Mouse (Mus musculus) heart, embryonic 10.5 days (tissue): ENCODE results near the gene Dlx4. TPM values are rescaled to one million over a fixed set of nuclear protein-coding genes. Genes with fewer than 3 reads are reported as not detected.

Source experiments
- DNase-seq: peaks from one replicate; pipeline ENCODE4 v3.0.0-alpha.2; 2017; ENCODE audit warnings: low spot score
- H3K27ac ChIP-seq: fragments of 300-500 bp; sonication (generic); 2 replicates; pipeline ENCODE4 v1.5.1; 2016; ENCODE audit warnings: mild to moderate bottlenecking
- H3K27me3 ChIP-seq: fragments of 300-500 bp; sonication (generic); 2 replicates; pipeline ENCODE4 v1.6.1; 2016; ENCODE audit warnings: mild to moderate bottlenecking; ENCODE audit not compliant: poor library complexity, insufficient read depth, severe bottlenecking
- H3K36me3 ChIP-seq: fragments of 300-500 bp; sonication (generic); 2 replicates; pipeline ENCODE4 v1.6.1; 2016; ENCODE audit warnings: mild to moderate bottlenecking, moderate library complexity
- H3K4me1 ChIP-seq: fragments of 300-500 bp; sonication (generic); 2 replicates; pipeline ENCODE4 v1.6.1; 2016; ENCODE audit warnings: mild to moderate bottlenecking
- H3K4me3 ChIP-seq: fragments of 300-500 bp; sonication (generic); 2 replicates; pipeline ENCODE4 v1.5.1; 2016; ENCODE audit warnings: mild to moderate bottlenecking, moderate library complexity
- H3K9me3 ChIP-seq: fragments of 300-500 bp; sonication (generic); 2 replicates; pipeline ENCODE4 v1.6.1; 2016; ENCODE audit warnings: mild to moderate bottlenecking, moderate library complexity
- WGBS: fragments of 180-500 bp; shearing (Covaris S2); methylation state at CpG from one replicate; pipeline ENCODE4 v1.1.7; 2016; 5-methylcytosine and 5-hydroxymethylcytosine counted together
- polyA plus RNA-seq: library from polyadenylated mRNA; unstranded; fragments of >200 nt; fragmentation: Nextera tagmentation; extraction: Ambion mirVana; gene quantifications from 2 replicates; pipeline ENCODE4 v1.2.1, GENCODE M21; 2016

Dlx4 gene
- polyA plus RNA-seq, 1 experiment from 2014 or later, result 0.43 TPM

DNA sequence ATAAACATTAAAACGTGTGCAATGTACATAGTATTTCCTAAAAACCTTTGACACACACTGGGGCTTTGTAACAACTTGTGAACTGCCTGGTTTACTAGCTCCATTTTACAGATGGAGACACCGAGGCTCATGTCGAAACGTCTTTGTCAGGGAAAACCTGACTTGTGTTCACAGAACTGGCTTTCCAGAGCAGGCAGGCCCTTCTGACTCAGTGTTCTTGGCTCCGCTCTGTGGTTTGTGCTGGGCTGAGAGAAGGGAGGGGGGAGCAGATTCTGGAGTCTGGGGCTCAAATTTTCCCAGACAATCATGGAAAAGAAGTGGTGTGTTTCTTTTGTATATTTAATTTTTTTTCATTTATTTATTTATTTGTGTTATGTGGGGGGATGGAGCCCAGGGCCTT is 7.6 kb upstream of the Dlx4 start:
- Histone ChIP-seq H3K27ac (no peak overlapping the region), H3K27me3 (peaks cover 95% of the 10 kb centered on the region), H3K36me3 (no peaks in the 10 kb centered on the region), H3K4me3 (no peak overlapping the region), H3K4me1 (peaks cover 17% of the 10 kb centered on the region), H3K9me3 (no peaks in the 10 kb centered on the region)
- no peak for DNase-seq
- WGBS, result 72% methylated on average over 5 of the region's 5 CpGs

GRCm38 (mm10) chr11:95153116-95153515 is 7.1 kb upstream of the Dlx4 start:
- Histone ChIP-seq H3K9me3 (no peaks in the 10 kb centered on the region), H3K4me1 (peaks cover 17% of the 10 kb centered on the region), H3K27me3 (peaks cover 95% of the 10 kb centered on the region), H3K36me3 (no peaks in the 10 kb centered on the region), H3K27ac (no peak overlapping the region), H3K4me3 (no peak overlapping the region)
- WGBS, result 29% methylated on average over 5 of the region's 5 CpGs
- no peak for DNase-seq

DNA sequence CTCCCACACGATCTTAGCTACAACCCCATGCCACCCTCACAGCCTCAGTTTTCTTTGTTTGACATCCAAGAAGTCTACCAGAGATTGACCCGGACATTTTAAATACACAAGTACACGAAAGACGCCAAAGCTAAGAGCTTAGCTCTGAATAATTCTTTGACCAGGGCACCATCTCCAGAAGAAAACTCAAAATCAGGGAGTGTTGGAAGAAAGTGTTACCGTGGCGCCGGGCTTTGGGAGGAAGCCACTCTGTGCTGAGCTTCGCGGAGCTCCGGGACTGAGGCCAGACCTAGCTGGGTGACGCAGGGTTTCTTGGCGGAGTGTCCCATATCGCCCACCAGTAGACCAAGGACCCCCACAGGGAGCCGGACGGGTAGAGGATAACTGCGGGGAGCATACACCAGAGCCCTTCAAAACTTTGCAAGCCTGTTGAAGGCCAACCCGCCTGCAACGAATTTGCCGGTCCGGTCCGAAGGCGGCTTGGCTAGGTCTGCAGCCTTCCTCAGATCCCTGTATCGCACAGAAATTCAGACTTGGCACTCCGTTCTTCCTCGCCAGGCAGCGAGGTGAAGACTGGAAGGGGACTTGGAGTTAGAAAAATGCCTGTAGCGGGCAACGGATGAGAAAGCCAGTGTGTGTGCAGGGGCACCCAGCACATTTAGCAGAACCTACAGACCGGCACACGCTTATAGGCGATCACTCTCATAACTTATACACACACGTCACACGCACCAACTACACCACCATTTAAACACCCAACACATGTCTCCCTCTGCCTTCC is 4.4 kb upstream of the Dlx4 start:
- Histone ChIP-seq H3K27me3 (peaks cover 99% of the 10 kb centered on the region), H3K27ac (no peak overlapping the region), H3K4me3 (peak overlapping the region; percentile 27), H3K4me1 (peaks cover 25% of the 10 kb centered on the region), H3K9me3 (no peaks in the 10 kb centered on the region), H3K36me3 (no peaks in the 10 kb centered on the region)
- 1% methylated on average over 33 of the region's 33 CpGs for WGBS
- no peak for DNase-seq

- WGBS, result 2% methylated on average over 27 of the region's 27 CpGs
- no peaks in the 10 kb centered on the region for H3K36me3 ChIP-seq
- DNase-seq, result no peak
- peaks cover 99% of the 10 kb centered on the region for H3K27me3 ChIP-seq
- peaks cover 33% of the 10 kb centered on the region for H3K4me1 ChIP-seq
- H3K9me3 ChIP-seq, result no peaks in the 10 kb centered on the region
- H3K4me3 ChIP-seq, result peak overlapping the region; percentile 27
- no peak overlapping the region for H3K27ac ChIP-seq
Measured at GRCm38 (mm10) chr11:95149462-95150268, 3.6 kb upstream of the Dlx4 start.

DNA sequence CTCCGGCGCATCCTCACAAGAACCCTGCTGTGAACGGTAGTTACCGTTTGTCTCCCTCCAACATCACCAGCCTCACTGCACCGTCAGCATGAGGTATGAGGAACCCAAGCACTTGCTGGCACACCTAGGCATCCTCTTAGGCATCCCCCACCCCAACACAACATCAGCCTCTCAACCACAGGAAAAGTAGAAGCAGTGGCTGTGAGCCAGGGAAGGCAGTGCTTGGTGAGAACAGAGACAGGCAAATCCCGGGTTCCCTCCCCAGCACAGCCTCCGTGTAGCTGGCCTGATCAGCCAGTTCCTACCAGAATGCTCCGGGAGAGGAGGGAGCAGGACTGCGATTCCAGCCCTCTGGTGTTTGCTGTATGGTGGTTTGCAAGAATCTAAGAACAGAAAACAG is 2.7 kb upstream of the Dlx4 start:
- 2% methylated on average over 9 of the region's 9 CpGs for WGBS
- Histone ChIP-seq H3K9me3 (no peaks in the 10 kb centered on the region), H3K36me3 (no peaks in the 10 kb centered on the region), H3K27ac (no peak overlapping the region), H3K4me1 (peaks cover 33% of the 10 kb centered on the region), H3K4me3 (no peak overlapping the region), H3K27me3 (peaks cover 99% of the 10 kb centered on the region)
- DNase-seq, result no peak

GRCm38 (mm10) chr11:95144946-95145483 is 1.0 kb downstream of the Dlx4 start:
- no peak overlapping the region; the same call in 1 of the 2 replicates for H3K27ac ChIP-seq
- DNase-seq, result no peak
- no peaks in the 10 kb centered on the region for H3K36me3 ChIP-seq
- H3K4me3 ChIP-seq, result peak overlapping the region; percentile 64
- WGBS, result under 1% methylated on average over 34 of the region's 34 CpGs
- H3K4me1 ChIP-seq, result peaks cover 26% of the 10 kb centered on the region
- no peaks in the 10 kb centered on the region for H3K9me3 ChIP-seq
- H3K27me3 ChIP-seq, result peaks cover 100% of the 10 kb centered on the region

DNA sequence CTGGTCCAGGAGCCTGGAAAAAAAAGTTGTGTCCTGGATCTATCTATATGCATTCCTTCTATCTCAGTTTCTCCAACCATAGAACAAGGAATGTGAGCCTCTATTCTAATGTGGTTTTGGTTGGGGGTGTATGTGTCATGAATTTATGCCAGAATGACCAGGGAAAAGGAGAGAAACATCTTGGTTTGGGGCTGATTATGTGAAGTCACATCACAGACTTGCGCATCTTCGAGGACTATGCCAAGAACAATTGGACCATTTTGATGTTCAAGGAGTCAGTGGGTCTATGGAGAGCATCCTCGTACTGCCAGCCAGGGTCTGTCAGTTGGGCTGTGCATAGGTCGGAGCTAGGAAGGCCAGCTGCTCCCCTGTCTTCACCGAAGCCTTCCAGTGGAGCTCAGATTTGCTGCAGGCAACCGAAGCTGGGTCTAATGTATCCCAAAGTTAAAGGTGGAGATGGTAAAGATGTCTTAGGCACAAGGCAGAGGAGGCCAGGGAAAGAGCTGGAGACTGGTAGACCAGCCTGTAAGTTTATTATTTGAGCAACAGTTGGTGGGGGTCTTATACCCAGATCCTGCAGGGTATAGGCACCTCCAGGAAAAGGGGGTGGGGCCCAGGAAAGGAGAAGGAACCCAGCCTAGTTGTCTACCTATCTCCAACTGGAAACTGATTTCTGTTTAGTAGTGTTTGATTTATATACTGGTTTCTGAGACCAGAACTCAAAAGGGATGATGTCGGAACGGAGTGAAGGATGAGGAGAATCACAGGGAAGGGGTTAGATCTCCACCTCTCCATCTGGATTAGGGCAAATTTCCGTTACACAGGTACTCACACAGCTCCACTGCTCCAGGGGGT is 1.7 kb downstream of the Dlx4 start:
- peaks cover 100% of the 10 kb centered on the region for H3K27me3 ChIP-seq
- no peak for DNase-seq
- H3K9me3 ChIP-seq, result no peaks in the 10 kb centered on the region
- no peak overlapping the region for H3K27ac ChIP-seq
- H3K36me3 ChIP-seq, result no peaks in the 10 kb centered on the region
- WGBS, result 11% methylated on average over 9 of the region's 9 CpGs
- H3K4me1 ChIP-seq, result peaks cover 26% of the 10 kb centered on the region
- peak overlapping the region; percentile 64; the same call in 1 of the 2 replicates for H3K4me3 ChIP-seq

- 6% methylated on average over 4 of the region's 4 CpGs for WGBS
- Histone ChIP-seq H3K27me3 (peaks cover 100% of the 10 kb centered on the region), H3K36me3 (no peaks in the 10 kb centered on the region)
Measured at GRCm38 (mm10) chr11:95143663-95144062, 2.4 kb downstream of the Dlx4 start.

GRCm38 (mm10) chr11:95142980-95143575 is 3.0 kb downstream of the Dlx4 start:
- DNase-seq, result no peak
- Histone ChIP-seq H3K36me3 (no peaks in the 10 kb centered on the region), H3K27ac (no peak overlapping the region; the same call in 1 of the 2 replicates), H3K4me1 (peaks cover 29% of the 10 kb centered on the region), H3K27me3 (peaks cover 100% of the 10 kb centered on the region), H3K4me3 (peak overlapping the region; percentile 28), H3K9me3 (no peaks in the 10 kb centered on the region)
- WGBS, result 3% methylated on average over 39 of the region's 39 CpGs

More at GRCm38 (mm10) chr11:95143663-95144062, 2.4 kb downstream of the Dlx4 start:
- Histone ChIP-seq H3K4me1 (peaks cover 29% of the 10 kb centered on the region), H3K4me3 (no peak overlapping the region), H3K27ac (no peak overlapping the region), H3K9me3 (no peaks in the 10 kb centered on the region)
- DNase-seq, result no peak

- no peaks in the 10 kb centered on the region for H3K36me3 ChIP-seq
- no peak overlapping the region for H3K4me3 ChIP-seq
Measured at GRCm38 (mm10) chr11:95142258-95142657, 3.8 kb downstream of the Dlx4 start.

GRCm38 (mm10) chr11:95139871-95140270 is 6.2 kb downstream of the Dlx4 start:
- no peak overlapping the region for H3K27ac ChIP-seq
- no peaks in the 10 kb centered on the region for H3K9me3 ChIP-seq
- H3K27me3 ChIP-seq, result peaks cover 100% of the 10 kb centered on the region
- peaks cover 27% of the 10 kb centered on the region for H3K4me1 ChIP-seq
- no peak for DNase-seq
- WGBS, result 60% methylated on average over 5 of the region's 5 CpGs
- no peaks in the 10 kb centered on the region for H3K36me3 ChIP-seq
- H3K4me3 ChIP-seq, result no peak overlapping the region

More at GRCm38 (mm10) chr11:95142258-95142657, 3.8 kb downstream of the Dlx4 start:
- Histone ChIP-seq H3K9me3 (no peaks in the 10 kb centered on the region), H3K27ac (no peak overlapping the region), H3K4me1 (peaks cover 36% of the 10 kb centered on the region), H3K27me3 (peaks cover 100% of the 10 kb centered on the region)
- 18% methylated on average over 10 of the region's 10 CpGs for WGBS
- DNase-seq, result no peak

- DNase-seq, result no peak
- H3K4me1 ChIP-seq, result peaks cover 17% of the 10 kb centered on the region; the same call in 1 of the 2 replicates
- H3K27ac ChIP-seq, result no peak overlapping the region
- H3K9me3 ChIP-seq, result no peaks in the 10 kb centered on the region
- WGBS, result 11% methylated on average over 6 of the region's 6 CpGs
- H3K4me3 ChIP-seq, result no peak overlapping the region
- H3K36me3 ChIP-seq, result no peaks in the 10 kb centered on the region
- peaks cover 92% of the 10 kb centered on the region for H3K27me3 ChIP-seq
Measured at GRCm38 (mm10) chr11:95137281-95137680, 8.8 kb downstream of the Dlx4 start.
